Mouse (Mus musculus): Measurements from ENCODE around the gene Meis3. TPM values are rescaled to one million over a fixed set of nuclear protein-coding genes. Genes with fewer than 3 reads are reported as not detected.

The Meis3 gene
- polyA plus RNA-seq (2014; fragmentation: Illumina TruSeq; extraction: RNeasy Lipid Tissue Mini Kit (QIAGEN cat#74804); ENCODE audit: low read depth, low replicate concordance): not detected

DNA sequence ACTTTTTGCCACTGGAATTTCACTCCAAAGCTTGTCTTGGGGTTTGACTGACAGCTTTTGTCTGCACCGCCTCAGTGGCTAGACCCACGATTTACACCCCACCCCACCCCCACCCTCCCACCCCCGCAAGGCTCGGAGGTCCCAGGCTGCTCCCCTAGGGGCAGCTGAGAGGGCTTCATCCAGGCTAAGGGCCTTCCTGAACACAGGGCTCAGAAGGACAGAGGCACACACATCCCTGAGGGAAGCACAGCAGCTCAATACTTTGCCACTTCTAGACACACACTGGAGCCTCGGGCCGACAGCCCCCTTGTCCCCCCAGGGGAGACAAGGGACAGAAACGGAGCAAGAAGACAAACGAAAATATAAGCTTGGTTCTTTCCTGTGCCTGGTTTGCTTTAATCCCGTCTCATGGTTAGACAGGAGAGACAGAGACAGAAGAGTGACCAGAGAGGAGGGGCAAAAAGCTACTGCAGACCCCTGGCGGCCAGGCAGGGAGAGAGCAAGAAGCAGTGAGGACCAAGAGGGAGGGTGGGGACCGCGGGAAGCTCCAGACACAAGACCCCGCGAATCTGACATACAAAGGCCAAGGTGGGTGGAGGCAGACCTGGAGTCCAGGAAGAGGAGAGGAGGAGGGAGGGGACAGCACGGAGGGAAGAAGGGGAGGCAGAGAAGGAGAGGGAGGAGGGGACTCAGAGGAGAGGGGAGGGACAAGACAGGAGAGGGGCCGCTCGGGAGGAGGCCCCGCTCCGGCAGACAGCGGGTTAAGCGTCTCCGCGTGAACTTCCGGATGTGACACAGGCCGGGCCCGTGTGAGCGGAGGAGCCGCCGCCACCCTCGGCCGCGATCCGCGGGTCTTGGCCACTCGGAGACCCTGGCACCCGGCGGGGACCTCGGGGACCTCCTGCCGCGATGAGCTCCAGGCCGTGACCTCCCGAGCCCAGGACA lies at the start of gene Meis3:
TSS of gene Meis3 (plus strand) at position 494 of the 945 bp plus-strand sequence.

DNA sequence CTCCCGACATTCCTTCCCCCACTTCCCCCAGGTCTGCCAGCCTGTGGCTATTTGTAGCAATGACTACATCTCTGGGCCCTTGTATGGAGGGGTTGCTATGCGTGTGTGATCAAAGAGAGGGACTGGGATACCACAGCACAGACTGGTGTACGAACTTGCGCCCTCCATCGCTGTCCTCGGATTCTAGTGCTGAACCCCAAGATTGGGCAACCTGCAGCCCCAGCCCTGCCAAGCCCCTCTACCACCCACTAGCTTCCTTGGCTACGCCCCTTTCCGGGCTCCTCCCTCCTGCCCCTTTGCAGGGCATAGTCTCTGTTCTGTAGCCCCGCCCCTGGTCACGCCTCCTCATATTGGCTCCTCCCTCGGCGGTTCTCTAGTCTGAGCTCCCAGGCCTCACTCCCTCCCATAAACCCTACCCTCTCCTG lies 45.5 kb upstream of the Meis3 start, which contains the start of gene Slc8a2:
TSS of gene Slc8a2 (plus strand) at position 406 of the 425 bp plus-strand sequence.

DNA sequence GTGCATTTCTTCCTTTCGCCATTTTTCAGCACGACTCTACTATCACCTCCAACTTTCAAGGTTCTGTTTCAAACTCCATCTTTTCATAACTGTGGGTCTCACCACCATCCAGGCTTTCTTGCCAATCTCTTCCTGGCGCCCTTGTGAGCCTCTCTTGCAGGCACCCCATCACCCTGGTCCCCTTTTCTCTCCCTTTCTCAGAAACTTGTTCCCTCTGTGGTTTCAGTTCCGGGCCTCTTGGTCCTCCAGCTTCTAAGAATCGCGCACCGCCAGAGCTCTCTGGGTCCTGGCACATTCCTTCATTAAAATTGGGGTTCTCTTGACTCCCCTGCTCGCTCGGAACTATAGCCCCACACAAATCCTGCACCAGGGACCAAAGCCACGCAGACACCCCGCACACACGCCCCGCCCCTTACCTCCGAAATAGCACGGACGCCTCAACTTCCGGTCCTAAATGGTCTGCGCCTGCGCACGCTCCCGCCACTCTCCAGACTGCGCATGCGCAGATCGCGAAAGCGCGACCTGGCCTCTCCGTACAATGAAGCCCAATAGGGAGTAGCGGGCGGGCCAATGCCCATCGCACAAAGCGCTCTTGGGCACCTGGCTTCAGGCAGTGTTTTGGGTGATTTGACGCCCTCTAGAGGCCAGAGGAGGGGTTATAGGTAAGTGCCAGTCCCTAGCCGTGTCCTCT lies 46.8 kb downstream of the Meis3 start, which contains the start of gene Dhx34:
TSS of gene Dhx34 (minus strand) at position 456 of the 691 bp plus-strand sequence.

Other genes with a start within 250 kb of the Meis3 start
- gene Nop53, start 229.0 kb upstream of the Meis3 start, polyA plus RNA-seq (2014; fragmentation: Illumina TruSeq; extraction: RNeasy Lipid Tissue Mini Kit (QIAGEN cat#74804); ENCODE audit: low read depth, low replicate concordance): 9.7 TPM
- 17.7 TPM for gene Ehd2, start 207.5 kb upstream of the Meis3 start, polyA plus RNA-seq (2014; fragmentation: Illumina TruSeq; extraction: RNeasy Lipid Tissue Mini Kit (QIAGEN cat#74804); ENCODE audit: low read depth, low replicate concordance)
- gene Bicra, start 127.2 kb upstream of the Meis3 start, polyA plus RNA-seq (2014; fragmentation: Illumina TruSeq; extraction: RNeasy Lipid Tissue Mini Kit (QIAGEN cat#74804); ENCODE audit: low read depth, low replicate concordance): 0.64 TPM
- not detected for gene Zfp541, start 113.3 kb upstream of the Meis3 start, polyA plus RNA-seq (2014; fragmentation: Illumina TruSeq; extraction: RNeasy Lipid Tissue Mini Kit (QIAGEN cat#74804); ENCODE audit: low read depth, low replicate concordance)
- 34.1 TPM for gene Napa, start 76.6 kb upstream of the Meis3 start, polyA plus RNA-seq (2014; fragmentation: Illumina TruSeq; extraction: RNeasy Lipid Tissue Mini Kit (QIAGEN cat#74804); ENCODE audit: low read depth, low replicate concordance)
- gene Kptn, start 55.2 kb upstream of the Meis3 start, polyA plus RNA-seq (2014; fragmentation: Illumina TruSeq; extraction: RNeasy Lipid Tissue Mini Kit (QIAGEN cat#74804); ENCODE audit: low read depth, low replicate concordance): 4.7 TPM
- 0.29 TPM for gene Slc8a2, start 45.3 kb upstream of the Meis3 start, polyA plus RNA-seq (2014; fragmentation: Illumina TruSeq; extraction: RNeasy Lipid Tissue Mini Kit (QIAGEN cat#74804); ENCODE audit: low read depth, low replicate concordance)
- gene Dhx34, start 46.9 kb downstream of the Meis3 start, polyA plus RNA-seq (2014; fragmentation: Illumina TruSeq; extraction: RNeasy Lipid Tissue Mini Kit (QIAGEN cat#74804); ENCODE audit: low read depth, low replicate concordance): 0.12 TPM
- gene C5ar2, start 69.1 kb downstream of the Meis3 start, polyA plus RNA-seq (2014; fragmentation: Illumina TruSeq; extraction: RNeasy Lipid Tissue Mini Kit (QIAGEN cat#74804); ENCODE audit: low read depth, low replicate concordance): 0.47 TPM
- gene C5ar1, start 84.5 kb downstream of the Meis3 start, polyA plus RNA-seq (2014; fragmentation: Illumina TruSeq; extraction: RNeasy Lipid Tissue Mini Kit (QIAGEN cat#74804); ENCODE audit: low read depth, low replicate concordance): 4.0 TPM
- gene Inafm1, start 98.5 kb downstream of the Meis3 start, polyA plus RNA-seq (2014; fragmentation: Illumina TruSeq; extraction: RNeasy Lipid Tissue Mini Kit (QIAGEN cat#74804); ENCODE audit: low read depth, low replicate concordance): 2.9 TPM
- 12.2 TPM for gene Ccdc9, start 111.7 kb downstream of the Meis3 start, polyA plus RNA-seq (2014; fragmentation: Illumina TruSeq; extraction: RNeasy Lipid Tissue Mini Kit (QIAGEN cat#74804); ENCODE audit: low read depth, low replicate concordance)
- not detected for gene Bbc3, start 133.3 kb downstream of the Meis3 start, polyA plus RNA-seq (2014; fragmentation: Illumina TruSeq; extraction: RNeasy Lipid Tissue Mini Kit (QIAGEN cat#74804); ENCODE audit: low read depth, low replicate concordance)
- gene Sae1, start 212.7 kb downstream of the Meis3 start, polyA plus RNA-seq (2014; fragmentation: Illumina TruSeq; extraction: RNeasy Lipid Tissue Mini Kit (QIAGEN cat#74804); ENCODE audit: low read depth, low replicate concordance): 67.6 TPM
- gene Zc3h4, start 225.8 kb downstream of the Meis3 start, polyA plus RNA-seq (2014; fragmentation: Illumina TruSeq; extraction: RNeasy Lipid Tissue Mini Kit (QIAGEN cat#74804); ENCODE audit: low read depth, low replicate concordance): 3.6 TPM